Mouse (Mus musculus) frontal cortex, adult (tissue): ENCODE data around the gene Gpm6a.
A peak's percentile ranks its signal among the peaks of the same experiment; 100 is the strongest.

Experiments
- ATAC-seq: cut with Nextera tagmentation; 2 replicates; pipeline ENCODE4 v1.9.2; 2017; ENCODE audit warnings: mild to moderate bottlenecking, moderate library complexity, mixed read lengths; ENCODE audit not compliant: low TSS enrichment

The Gpm6a gene

GRCm38 (mm10) chr8:54954741-54955455, at the start of gene Gpm6a:
Gpm6a (plus strand) TSS chr8:54954843.
- ATAC-seq, result peak; percentile 55

- peak; percentile 94 for ATAC-seq
Observed at GRCm38 (mm10) chr8:54912891-54913290, 41.8 kb upstream of the Gpm6a start.

GRCm38 (mm10) chr8:54917710-54918109, 36.9 kb upstream of the Gpm6a start:
- no peak for ATAC-seq

GRCm38 (mm10) chr8:54922160-54922855, 32.3 kb upstream of the Gpm6a start:
- peak; percentile 89 for ATAC-seq

- no peak for ATAC-seq
Observed at GRCm38 (mm10) chr8:54924936-54925335, 29.7 kb upstream of the Gpm6a start.

GRCm38 (mm10) chr8:54932306-54932705, 22.3 kb upstream of the Gpm6a start:
- ATAC-seq, result no peak

- no peak for ATAC-seq
Observed at GRCm38 (mm10) chr8:54953351-54953750, 1.3 kb upstream of the Gpm6a start.

GRCm38 (mm10) chr8:54954030-54954429, 613 bp upstream of the Gpm6a start:
- ATAC-seq, result peak; percentile 17; the same call in 1 of the 2 replicates

- no peak for ATAC-seq
Observed at GRCm38 (mm10) chr8:54955456-54955800, 785 bp downstream of the Gpm6a start.

- no peak for ATAC-seq
Observed at GRCm38 (mm10) chr8:54955935-54956573, 1.4 kb downstream of the Gpm6a start.

- peak; percentile 56 for ATAC-seq
Observed at GRCm38 (mm10) chr8:54956787-54957186, 2.1 kb downstream of the Gpm6a start.

- no peak for ATAC-seq
Observed at GRCm38 (mm10) chr8:54957506-54957905, 2.9 kb downstream of the Gpm6a start.

GRCm38 (mm10) chr8:54961571-54961970, 6.9 kb downstream of the Gpm6a start:
- no peak for ATAC-seq

GRCm38 (mm10) chr8:54975020-54975419, 20.4 kb downstream of the Gpm6a start:
- ATAC-seq, result no peak

- no peak for ATAC-seq
Observed at GRCm38 (mm10) chr8:54975506-54975905, 20.9 kb downstream of the Gpm6a start.

GRCm38 (mm10) chr8:54975927-54976326, 21.3 kb downstream of the Gpm6a start:
- ATAC-seq, result no peak

GRCm38 (mm10) chr8:54976663-54977062, 22.0 kb downstream of the Gpm6a start:
- ATAC-seq, result no peak

GRCm38 (mm10) chr8:54986791-54987190, 32.1 kb downstream of the Gpm6a start:
- no peak for ATAC-seq

- ATAC-seq, result no peak
Observed at GRCm38 (mm10) chr8:54989093-54989492, 34.5 kb downstream of the Gpm6a start.

- ATAC-seq, result peak; percentile 74
Observed at GRCm38 (mm10) chr8:54991840-54992609, 37.4 kb downstream of the Gpm6a start.

- ATAC-seq, result no peak
Observed at GRCm38 (mm10) chr8:54995662-54996061, 41.0 kb downstream of the Gpm6a start.

GRCm38 (mm10) chr8:55002398-55002797, 47.8 kb downstream of the Gpm6a start:
- 0 out of 2 replicates have a peak, but pooled peaks have one; percentile 8 for ATAC-seq
